Mouse (Mus musculus): ENCODE results near the gene D430019H16Rik.

Gene D430019H16Rik

DNA sequence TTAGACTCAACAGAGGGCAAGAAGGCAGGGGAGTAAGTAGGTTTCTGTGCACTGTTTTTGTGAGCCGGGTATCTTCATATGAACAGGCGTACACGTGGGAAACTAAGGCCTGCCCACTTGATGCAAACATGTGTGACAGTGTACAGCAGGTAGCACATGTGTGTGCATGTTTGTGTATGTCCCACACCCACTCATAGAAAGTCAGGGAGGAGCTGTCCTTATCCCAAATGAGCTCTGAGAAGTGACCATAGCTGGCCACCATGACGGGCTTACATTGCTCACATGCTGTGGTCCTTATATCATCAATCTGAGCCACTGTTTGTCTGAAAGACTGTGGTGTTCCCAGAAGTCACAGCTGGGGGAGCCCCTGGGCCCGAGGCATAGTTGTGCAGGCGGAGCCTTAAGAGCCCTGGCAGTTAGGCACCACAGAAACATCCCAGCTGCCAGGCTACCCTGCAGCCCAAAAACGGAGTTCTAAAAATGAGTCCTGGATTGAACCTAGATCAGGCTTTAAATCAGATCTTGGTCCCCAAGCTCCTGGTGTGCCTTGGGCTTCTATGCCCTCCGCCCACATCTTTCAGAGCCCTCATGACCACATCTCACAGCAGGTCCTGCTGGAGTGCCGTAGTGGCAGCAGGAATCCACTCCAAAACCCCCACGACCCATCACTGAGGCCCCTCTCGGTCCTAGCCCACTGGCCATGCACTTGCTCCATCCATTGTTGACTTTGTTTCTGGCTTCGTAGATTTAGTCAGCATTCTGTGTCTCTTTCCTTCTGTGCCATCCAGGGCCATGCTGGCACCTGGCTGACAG lies 88.1 kb downstream of the D430019H16Rik start:
- no peak for DNase-seq

DNA sequence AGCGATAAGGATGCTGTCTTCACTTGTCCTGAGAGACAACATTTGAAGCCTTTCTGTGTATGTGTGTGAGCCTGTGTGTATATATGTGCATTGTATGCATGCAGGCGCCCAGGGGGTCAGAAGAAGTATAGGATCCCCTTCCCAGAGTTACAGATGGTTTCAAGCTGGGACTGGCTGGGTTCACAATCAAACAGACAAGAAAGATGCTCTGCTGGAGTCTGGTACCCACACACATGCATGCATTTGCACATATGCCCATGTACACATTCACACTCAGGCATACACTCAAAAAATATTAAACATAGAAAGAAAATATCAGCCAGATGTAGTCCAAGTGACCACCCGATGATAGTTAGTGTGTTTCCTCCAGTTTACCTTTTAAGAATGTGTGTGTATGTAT lies 88.9 kb downstream of the D430019H16Rik start:
- DNase-seq: no peak
